Mouse (Mus musculus) adrenal gland (tissue): ENCODE data around the gene Gm17622.

Source experiments
- intact Hi-C: fragments of 180-260 bp; cut with DNase I; formaldehyde crosslinking; loops from one replicate; pipeline ENCODE4 v1.15.1; 2025
- long read RNA-seq, 2 experiments: library from polyadenylated mRNA; unstranded; transcript quantifications; one replicate each; pipeline ENCODE4 v2.0.0; 2020; ENCODE audit warnings: borderline replicate concordance in 1 of 2; ENCODE audit not compliant: insufficient replicate concordance in 1 of 2

Gm17622 gene
- long read RNA-seq, experiment 1: 0 reads
- long read RNA-seq, experiment 2: 0 reads

- intact Hi-C loops: no loop called here
These were observed at the start of gene Gm17622 for GRCm38 (mm10) chr13:96490433-96490832. Gene Gm17622 (plus strand): TSS chr13:96490733.

- intact Hi-C loops: no loop called here
These were observed 40.2 kb upstream of the Gm17622 start for GRCm38 (mm10) chr13:96450205-96450856.

- intact Hi-C loops: no loop called here
These were observed 39.7 kb upstream of the Gm17622 start for GRCm38 (mm10) chr13:96450869-96451268.

GRCm38 (mm10) chr13:96451386-96452140 is 39.0 kb upstream of the Gm17622 start:
- intact Hi-C loops: no loop called here

GRCm38 (mm10) chr13:96452621-96453020 is 37.9 kb upstream of the Gm17622 start:
- intact Hi-C loops: no loop called here

- intact Hi-C loops: no loop called here
These were observed 36.2 kb upstream of the Gm17622 start for GRCm38 (mm10) chr13:96454288-96454687.

GRCm38 (mm10) chr13:96457566-96457965 is 33.0 kb upstream of the Gm17622 start:
- intact Hi-C loops: no loop called here

- intact Hi-C loops: no loop called here
These were observed 32.5 kb upstream of the Gm17622 start for GRCm38 (mm10) chr13:96458018-96458417.

- intact Hi-C loops: no loop called here
These were observed 31.9 kb upstream of the Gm17622 start for GRCm38 (mm10) chr13:96458606-96459005.

- intact Hi-C loops: no loop called here
These were observed 27.9 kb upstream of the Gm17622 start for GRCm38 (mm10) chr13:96462644-96463043.

- intact Hi-C loops: no loop called here
These were observed 25.2 kb upstream of the Gm17622 start for GRCm38 (mm10) chr13:96465315-96465714.

GRCm38 (mm10) chr13:96468678-96469077 is 21.9 kb upstream of the Gm17622 start:
- intact Hi-C loops: no loop called here

GRCm38 (mm10) chr13:96470556-96470955 is 20.0 kb upstream of the Gm17622 start:
- intact Hi-C loops: no loop called here

GRCm38 (mm10) chr13:96470957-96471356 is 19.6 kb upstream of the Gm17622 start, which contains the start of gene Ankdd1b:
Gene Ankdd1b (minus strand): TSS chr13:96471198.
- intact Hi-C loops: no loop called here

GRCm38 (mm10) chr13:96477226-96477625 is 13.3 kb upstream of the Gm17622 start:
- intact Hi-C loops: no loop called here

GRCm38 (mm10) chr13:96478991-96479390 is 11.5 kb upstream of the Gm17622 start:
- intact Hi-C loops: no loop called here

GRCm38 (mm10) chr13:96487230-96487629 is 3.3 kb upstream of the Gm17622 start:
- intact Hi-C loops: no loop called here

GRCm38 (mm10) chr13:96487968-96488367 is 2.6 kb upstream of the Gm17622 start:
- intact Hi-C loops: no loop called here

GRCm38 (mm10) chr13:96496630-96497029 is 6.1 kb downstream of the Gm17622 start:
- intact Hi-C loops: no loop called here

- intact Hi-C loops: no loop called here
These were observed 9.4 kb downstream of the Gm17622 start for GRCm38 (mm10) chr13:96499891-96500290.

GRCm38 (mm10) chr13:96505661-96506060 is 15.1 kb downstream of the Gm17622 start:
- intact Hi-C loops: no loop called here

- intact Hi-C loops: no loop called here
These were observed 15.8 kb downstream of the Gm17622 start for GRCm38 (mm10) chr13:96506313-96506712.

- intact Hi-C loops: no loop called here
These were observed 17.0 kb downstream of the Gm17622 start for GRCm38 (mm10) chr13:96507541-96507940.
